Mouse (Mus musculus) olfactory bulb, adult 2 months (tissue): ENCODE data around the gene Akap14.

Experiments
- CTCF ChIP-seq: fragments of 200-500 bp; IDR thresholded peaks from 2 replicates; pipeline ENCODE4 v1.5.1; 2012; ENCODE audit warnings: low read depth, mild to moderate bottlenecking, low read length, moderate library complexity; ENCODE audit not compliant: insufficient read depth
- POLR2A ChIP-seq: fragments of 200-500 bp; IDR thresholded peaks from 2 replicates; pipeline ENCODE4 v1.6.1; 2012; ENCODE audit warnings: mild to moderate bottlenecking, low read depth, low read length, moderate library complexity; ENCODE audit not compliant: insufficient read depth

GRCm38 (mm10) chrX:37210941-37211340 is 42.3 kb upstream of the Akap14 start, which contains the start of gene Gm9:
- TF ChIP-seq CTCF (no peak), POLR2A (no peak)
